In the genomic region with DNA sequence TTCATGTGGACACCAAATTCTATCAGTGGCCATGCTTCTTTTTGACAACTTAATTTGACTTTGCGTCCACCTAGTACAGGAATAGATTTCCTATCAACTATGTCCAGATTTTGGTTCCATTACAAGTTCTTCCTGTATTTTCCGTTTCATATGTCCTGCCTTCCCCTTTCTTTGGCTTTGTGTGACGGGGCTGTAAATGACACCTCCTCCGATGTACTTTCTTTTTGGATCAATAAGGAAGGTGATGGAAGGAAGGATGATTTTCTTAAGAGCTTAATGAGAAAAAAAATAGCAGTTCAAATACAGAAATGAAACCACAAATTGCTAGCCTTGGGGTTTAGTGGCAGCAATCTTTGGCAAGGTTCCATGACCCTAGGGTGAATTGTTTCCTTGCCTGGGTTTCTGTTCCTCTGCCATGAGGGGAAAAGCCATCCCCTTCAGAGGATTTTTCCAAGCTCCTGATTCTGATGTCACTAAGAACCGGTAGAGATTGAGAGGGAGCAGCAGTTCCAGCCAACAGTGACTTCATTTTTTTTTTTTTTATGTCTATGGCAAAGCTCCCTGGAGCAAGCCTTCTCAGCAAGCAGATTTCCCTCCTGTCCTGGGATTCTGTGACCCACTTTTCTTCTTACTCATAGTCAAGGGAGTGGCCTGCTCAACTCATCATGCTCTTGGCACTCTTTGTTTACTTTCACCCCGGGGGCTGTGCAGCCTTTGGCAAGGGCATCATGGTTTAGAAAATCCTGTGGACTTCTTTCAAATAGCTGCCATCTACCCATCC, we compare ENCODE assay signal across 11 mouse cellular contexts. TPM values are rescaled to one million over a fixed set of nuclear protein-coding genes. Genes with fewer than 3 reads are reported as not detected.
A peak's percentile ranks its signal among the peaks of the same experiment; 100 is the strongest.
DNase-seq lines count a peak whose midpoint lies in the region; ATAC-seq and TF ChIP-seq lines count a peak whose summit lies in the region.
"Had no signal": no experiment of that assay in that cellular context is flagged by ENCODE, and none has a peak within 500 bp of the region (broad histone marks: within the 10 kb centered on the region; RNA-seq: fewer than 3 reads in every experiment).

No protein-coding gene starts in this region.

- no peak for TF ChIP-seq CTCF in kidney, postnatal 0 days (IDR thresholded peaks at IDR 0.05; ENCODE audit: low read depth)

- no peak for ATAC-seq in kidney, postnatal 0 days (replicated peaks; ENCODE audit: low FRiP score, low read depth)
- no peak for ATAC-seq in forebrain, embryonic 15.5 days (replicated peaks)

- peak; percentile 42 to 83 for DNase-seq in adrenal gland, adult (ENCODE audit: inconsistent age in 2 of 2, low spot score in 1 of 2)
- DNase-seq in adrenal gland, postnatal 4 days (ENCODE audit: low spot score in 2 of 2): no peak
- DNase-seq in 416B (ENCODE audit: low read depth) (peak; percentile 49), MN1 (ENCODE audit: low spot score) (no peak)
- peak; percentile 74 for DNase-seq in cerebellum, adult 9-11 months
- DNase-seq in kidney, postnatal 0 days (ENCODE audit: low spot score): peak; percentile 32
- no peak for DNase-seq in embryo, embryonic 10 days (ENCODE audit: low spot score)
- DNase-seq: B cell, adult 2 months; right cerebral cortex, postnatal 14 days had no signal

- H3K4me3 ChIP-seq in kidney, postnatal 0 days (replicated peaks; ENCODE audit: low read depth, low read length): no peak overlapping the region
- no peak overlapping the region for H3K4me3 ChIP-seq in forebrain, embryonic 15.5 days
- H3K4me3 ChIP-seq: lung, embryonic 15.5 days had no signal

- no peak overlapping the region for H3K9ac ChIP-seq in kidney, postnatal 0 days (ENCODE audit: low read depth, low read length)
- H3K9ac ChIP-seq in forebrain, embryonic 15.5 days (replicated peaks): no peak overlapping the region
- H3K9ac ChIP-seq: lung, embryonic 15.5 days had no signal

- no peak overlapping the region for H3K4me2 ChIP-seq in kidney, postnatal 0 days (ENCODE audit: low read length)
- no peak overlapping the region for H3K4me2 ChIP-seq in forebrain, embryonic 15.5 days (replicated peaks)
- H3K4me2 ChIP-seq: lung, embryonic 15.5 days had no signal

- WGBS in kidney, postnatal 0 days: 68% methylated on average over 6 of the region's 6 CpGs
- 78% methylated on average over 6 of the region's 6 CpGs for WGBS in forebrain, embryonic 15.5 days

- no peaks in the 10 kb centered on the region for H3K36me3 ChIP-seq in kidney, postnatal 0 days (ENCODE audit: insufficient read depth, low read length)
- H3K36me3 ChIP-seq in forebrain, embryonic 15.5 days: no peaks in the 10 kb centered on the region
- H3K36me3 ChIP-seq: lung, embryonic 15.5 days had no signal

- no peaks in the 10 kb centered on the region for H3K4me1 ChIP-seq in kidney, postnatal 0 days (replicated peaks; ENCODE audit: insufficient read depth, low read length)
- no peaks in the 10 kb centered on the region for H3K4me1 ChIP-seq in forebrain, embryonic 15.5 days

- no peaks in the 10 kb centered on the region for H3K27me3 ChIP-seq in kidney, postnatal 0 days (ENCODE audit: insufficient read depth, low read length)
- H3K27me3 ChIP-seq in forebrain, embryonic 15.5 days: no peaks in the 10 kb centered on the region
- H3K27me3 ChIP-seq: lung, embryonic 15.5 days had no signal

- H3K9me3 ChIP-seq in kidney, postnatal 0 days (replicated peaks; ENCODE audit: low read length): no peaks in the 10 kb centered on the region
- no peaks in the 10 kb centered on the region for H3K9me3 ChIP-seq in forebrain, embryonic 15.5 days
- H3K9me3 ChIP-seq: lung, embryonic 15.5 days had no signal

- H3K27ac ChIP-seq in kidney, postnatal 0 days: no peak overlapping the region
- no peak overlapping the region for H3K27ac ChIP-seq in forebrain, embryonic 15.5 days (replicated peaks)
- H3K27ac ChIP-seq: lung, embryonic 15.5 days had no signal

RNA-seq across cellular contexts. Expression of gene Ccdc89, which starts 56.1 kb away (rescaled TPM):
- total RNA-seq in adrenal gland, postnatal 4 days (2021): 1 to 10 TPM; 1.0 to 1.1 TPM
- polyA plus RNA-seq in kidney, postnatal 0 days (2015; fragmentation: Nextera tagmentation; extraction: Ambion mirVana): 1.0 and 1.6 TPM in 2 replicates
- 1.3 and 1.5 TPM in 2 replicates for polyA plus RNA-seq in forebrain, embryonic 15.5 days (2015; fragmentation: Nextera tagmentation; extraction: Ambion mirVana)

Comparison
In these comparisons a context has a peak if more than half of its experiments do, and no peak if none do; other contexts are left out.
1. DNase-seq: peak in adrenal gland, adult (2 of 2), 416B (single experiment), cerebellum, adult 9-11 months (single experiment) and kidney, postnatal 0 days (single experiment); none in adrenal gland, postnatal 4 days (0 of 2), embryo, embryonic 10 days (single experiment) and MN1 (single experiment).